Mouse (Mus musculus) B cell, adult 2 months (primary cell): ENCODE measurements around the gene Zfp513.

Experiments
- DNase-seq, 2 experiments: peaks; one replicate each; pipeline ENCODE4 v3.0.0; 2022

The Zfp513 gene

GRCm38 (mm10) chr5:31199893-31200292, 2.2 kb downstream of the Zfp513 start:
- no peak for DNase-seq

GRCm38 (mm10) chr5:31199321-31199892, 2.7 kb downstream of the Zfp513 start:
- DNase-seq, result no peak

- no peak for DNase-seq
Observed at GRCm38 (mm10) chr5:31198616-31199320, 3.3 kb downstream of the Zfp513 start.

GRCm38 (mm10) chr5:31198170-31198569, 3.9 kb downstream of the Zfp513 start:
- no peak for DNase-seq

GRCm38 (mm10) chr5:31197072-31197471, 5.0 kb downstream of the Zfp513 start:
- DNase-seq, result no peak

- no peak for DNase-seq
Observed at GRCm38 (mm10) chr5:31196207-31196606, 5.9 kb downstream of the Zfp513 start.

GRCm38 (mm10) chr5:31195671-31196070, 6.4 kb downstream of the Zfp513 start:
- no peak for DNase-seq

GRCm38 (mm10) chr5:31194486-31195485, 7.3 kb downstream of the Zfp513 start:
- no peak for DNase-seq

GRCm38 (mm10) chr5:31193631-31194281, 8.3 kb downstream of the Zfp513 start:
- DNase-seq, result peak in 1 of 2 experiments; percentile 22

- DNase-seq, result peak; percentile 99 to 100
Observed at GRCm38 (mm10) chr5:31192939-31193630, 9.0 kb downstream of the Zfp513 start, which contains the start of the genes Snx17 and Eif2b4. TSS of gene Snx17 (plus strand) at chr5:31193227. TSS of gene Eif2b4 (minus strand) at chr5:31193430.

- no peak for DNase-seq
Observed at GRCm38 (mm10) chr5:31192045-31192938, 9.8 kb downstream of the Zfp513 start.

GRCm38 (mm10) chr5:31190201-31190600, 11.9 kb downstream of the Zfp513 start:
- DNase-seq, result no peak

- DNase-seq, result peak; percentile 28 to 36
Observed at GRCm38 (mm10) chr5:31188223-31188840, 13.8 kb downstream of the Zfp513 start.

GRCm38 (mm10) chr5:31183678-31184077, 18.4 kb downstream of the Zfp513 start:
- no peak for DNase-seq

- no peak for DNase-seq
Observed at GRCm38 (mm10) chr5:31181183-31181770, 20.8 kb downstream of the Zfp513 start.

GRCm38 (mm10) chr5:31179766-31180630, 22.1 kb downstream of the Zfp513 start, which contains the start of the genes Gm29609 and Gtf3c2:
TSS of gene Gm29609 (minus strand) at chr5:31179911.
TSS of gene Gtf3c2 (minus strand) at chr5:31180144.
- DNase-seq, result peak; percentile 96

GRCm38 (mm10) chr5:31179301-31179765, 22.8 kb downstream of the Zfp513 start:
- no peak for DNase-seq

GRCm38 (mm10) chr5:31168630-31169029, 33.5 kb downstream of the Zfp513 start:
- DNase-seq, result no peak

GRCm38 (mm10) chr5:31164878-31165277, 37.2 kb downstream of the Zfp513 start:
- DNase-seq, result no peak
